Mouse (Mus musculus) gastrocnemius, postnatal 14 days (tissue): Measurements from ENCODE around the gene Pcx. TPM values are rescaled to one million over a fixed set of nuclear protein-coding genes. Genes with fewer than 3 reads are reported as not detected.

ENCODE experiments used
- DNase-seq: peaks from one replicate; pipeline ENCODE4 v3.0.0; 2021; ENCODE audit warnings: mixed read lengths
- intact Hi-C: fragments of 180-260 bp; cut with DNase I; formaldehyde crosslinking; loops from one replicate; pipeline ENCODE4 v1.15.1; 2025; ENCODE audit warnings: low total_unique reads
- total RNA-seq, 2 experiments: library from RNA; stranded (reverse); gene quantifications; 2 replicates each; pipeline ENCODE4 v1.2.3; 2021

Gene Pcx
- total RNA-seq, 2 experiments from 2014 or later = 16.1 to 17.4 TPM

DNA sequence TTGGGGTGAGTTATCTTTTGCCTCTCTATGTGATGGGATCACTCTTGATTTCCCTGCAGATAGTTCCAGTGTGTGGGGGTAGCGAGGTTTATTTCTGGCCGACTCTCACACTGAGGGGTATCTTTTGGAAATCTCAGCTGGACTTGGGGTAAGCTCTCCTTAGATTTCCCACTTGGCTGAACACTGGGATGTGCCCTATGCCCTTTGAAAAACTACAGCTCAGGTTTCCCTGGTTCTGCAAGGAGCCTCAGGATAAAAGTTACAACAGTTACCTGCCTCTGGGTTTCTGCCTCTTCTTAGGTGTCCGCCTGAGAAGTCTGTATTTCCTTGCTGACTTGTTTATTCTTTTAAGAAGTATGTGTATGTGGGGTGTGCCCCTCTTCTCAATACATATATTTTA lies 30.7 kb downstream of the Pcx start:
- no peak for DNase-seq
- intact Hi-C loops = no loop called here

DNA sequence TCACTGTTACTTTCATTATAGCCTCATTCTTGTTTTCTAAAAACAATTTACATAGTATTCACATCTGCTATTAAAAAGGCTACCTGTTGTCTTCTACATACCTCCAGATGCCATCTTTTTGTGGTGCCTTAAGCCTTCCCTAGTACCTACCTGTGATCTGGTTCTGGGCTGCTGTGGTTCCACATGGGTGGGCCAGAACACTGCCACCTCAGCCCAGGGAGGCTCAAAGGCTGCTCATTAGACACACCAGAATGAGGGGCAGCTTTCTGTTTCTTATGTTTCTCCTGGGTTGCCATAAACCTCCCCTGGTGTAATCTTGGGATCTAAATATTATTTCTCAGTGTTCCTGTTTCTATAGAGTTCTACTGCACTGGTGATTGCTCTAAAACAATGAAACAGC lies 31.8 kb downstream of the Pcx start:
- intact Hi-C loops = no loop called here
- no peak for DNase-seq

DNA sequence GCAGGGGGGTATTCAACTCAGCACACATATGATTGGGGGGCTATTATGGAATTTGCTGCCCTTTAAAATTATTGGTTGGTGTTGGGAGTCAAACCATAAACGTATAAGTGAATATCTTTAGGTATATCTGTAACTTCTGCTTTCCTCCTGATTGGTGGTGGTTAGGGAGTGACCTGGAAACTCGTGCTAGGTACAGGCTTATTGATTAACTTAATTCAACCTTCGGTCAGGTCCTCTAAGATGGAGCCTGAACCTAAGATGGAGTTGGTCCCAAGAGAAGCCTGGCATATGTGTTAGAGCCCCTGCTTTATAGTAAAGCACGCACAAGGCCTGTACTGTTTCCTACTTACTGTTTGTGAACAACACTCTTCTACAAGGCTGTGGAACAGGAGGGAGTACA lies 34.8 kb downstream of the Pcx start:
- intact Hi-C loops = no loop called here
- no peak for DNase-seq

DNA sequence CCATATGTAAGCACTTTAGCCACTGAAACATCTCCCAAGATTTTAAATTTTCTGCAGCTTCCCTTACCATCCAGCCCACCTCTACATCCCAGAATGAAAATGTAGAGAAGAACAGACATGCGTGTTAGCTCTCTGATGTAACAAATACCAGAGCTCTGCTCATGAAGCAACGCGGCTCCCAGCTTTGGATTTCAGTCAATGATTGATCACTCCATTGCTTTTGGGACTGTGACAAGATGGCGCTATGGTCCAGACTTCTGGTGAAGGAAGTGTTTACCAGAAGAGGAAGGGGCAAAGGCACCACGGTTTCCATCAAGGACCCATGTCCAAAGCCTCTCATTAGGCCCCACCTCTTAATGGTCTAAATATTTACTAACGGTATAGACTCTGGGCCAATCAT lies 35.6 kb downstream of the Pcx start:
- no peak for DNase-seq
- intact Hi-C loops = no loop called here

DNA sequence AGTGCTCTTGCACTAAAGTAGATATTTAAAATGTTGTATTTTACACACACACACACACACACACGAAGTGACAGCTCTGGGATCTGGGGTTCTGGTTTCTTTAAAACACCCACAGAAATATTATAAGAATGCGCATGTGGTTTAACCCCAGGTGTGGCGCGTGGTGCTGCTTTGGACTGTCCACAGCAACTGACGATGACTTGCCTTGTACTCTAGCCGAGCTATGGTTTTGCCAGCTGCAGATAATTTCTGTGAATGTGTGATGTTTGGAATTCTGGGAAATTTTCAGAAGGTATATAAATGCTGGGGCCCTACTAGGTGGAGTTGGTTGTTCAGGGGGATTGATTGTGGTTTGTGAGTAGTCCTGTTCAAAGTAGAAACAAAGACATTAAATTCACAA lies 37.5 kb downstream of the Pcx start:
- DNase-seq = no peak
- intact Hi-C loops = no loop called here

DNA sequence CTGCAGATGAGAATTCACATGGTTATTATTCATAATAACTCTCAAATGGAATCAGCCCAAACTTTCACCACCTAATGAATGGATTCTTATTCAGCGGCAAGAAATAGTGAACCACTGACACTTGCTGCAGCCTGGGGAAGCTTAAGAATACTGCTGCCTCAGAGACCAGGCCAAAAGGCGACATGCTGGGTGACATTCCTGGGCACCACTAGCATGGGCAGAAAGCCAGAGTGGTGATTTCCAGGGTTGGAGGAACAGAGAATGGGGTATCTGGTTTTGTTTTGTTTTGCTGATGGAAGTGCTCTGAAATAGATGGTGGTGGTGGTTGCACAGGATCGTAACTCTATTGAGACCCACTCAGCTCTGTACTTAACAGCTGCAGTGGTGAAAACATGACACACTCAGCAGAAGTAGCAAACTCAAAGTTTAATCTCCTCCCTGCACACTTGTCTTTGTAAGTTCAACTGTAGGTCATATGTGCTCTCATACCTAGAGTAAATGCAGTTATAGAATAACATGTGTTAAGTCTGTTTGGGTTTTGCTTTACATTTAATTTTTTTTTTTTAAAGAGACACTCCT lies 38.1 kb downstream of the Pcx start:
- intact Hi-C loops = no loop called here
- DNase-seq = no peak

DNA sequence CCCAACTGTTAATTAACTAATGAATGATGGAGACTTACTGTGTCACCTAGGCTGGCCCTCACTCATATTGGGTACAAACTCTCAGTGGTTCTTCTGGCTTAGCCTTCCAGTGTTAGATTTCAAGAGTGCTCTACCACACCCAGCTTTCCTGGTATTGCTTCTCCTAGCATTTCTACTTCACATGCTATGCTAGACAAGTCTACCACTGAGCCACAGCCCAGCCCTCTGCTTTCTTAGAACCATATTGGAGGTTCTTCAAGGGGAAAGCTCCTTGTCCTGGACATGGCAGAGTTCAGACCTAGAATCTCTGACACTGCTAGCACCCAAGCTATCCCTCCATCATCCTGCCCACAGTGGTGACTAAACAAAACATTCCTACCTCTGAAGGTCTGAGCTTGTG lies 44.0 kb downstream of the Pcx start:
- no peak for DNase-seq
- intact Hi-C loops = no loop called here

DNA sequence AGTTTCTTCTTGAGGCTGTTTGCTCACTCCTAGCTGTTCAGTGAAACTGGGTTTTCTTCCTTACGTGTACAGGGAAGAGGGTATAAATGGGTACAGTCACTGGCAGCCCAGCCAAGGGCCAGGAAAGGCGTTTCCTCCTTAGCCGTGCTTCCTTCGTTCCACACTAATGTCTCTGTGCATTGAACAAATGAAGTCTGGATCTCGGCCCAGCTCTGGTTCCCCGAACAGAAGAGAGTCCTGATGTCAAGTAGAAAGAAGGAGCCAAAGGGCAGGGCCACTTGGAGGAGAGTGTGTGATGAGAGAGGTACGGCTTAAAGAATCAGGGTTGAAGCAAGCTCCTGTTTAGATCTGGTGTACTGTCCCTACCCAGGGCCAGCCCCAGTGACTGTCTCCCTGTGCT lies 44.8 kb downstream of the Pcx start:
- intact Hi-C loops = no loop called here
- no peak for DNase-seq

DNA sequence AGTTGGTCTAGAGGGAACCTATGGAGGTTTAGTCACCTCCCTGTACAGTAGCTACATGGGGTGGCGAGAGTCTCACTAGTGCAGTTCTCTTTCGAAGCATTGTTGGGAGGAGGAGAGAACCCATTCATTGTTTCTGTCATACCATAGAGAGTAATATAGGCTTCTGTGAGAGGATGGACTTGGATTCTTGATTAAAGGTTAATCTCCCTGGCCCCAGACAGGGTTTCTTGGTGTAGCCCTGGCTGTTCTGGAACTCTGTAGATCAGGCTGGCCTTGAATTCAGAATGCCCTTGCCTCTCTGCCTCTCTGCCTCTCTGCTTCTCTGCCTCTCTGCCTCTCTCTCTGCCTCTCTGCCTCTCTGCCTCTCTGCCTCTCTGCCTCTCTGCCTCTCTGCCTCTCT lies 46.5 kb downstream of the Pcx start:
- intact Hi-C loops = no loop called here
- DNase-seq = no peak

DNA sequence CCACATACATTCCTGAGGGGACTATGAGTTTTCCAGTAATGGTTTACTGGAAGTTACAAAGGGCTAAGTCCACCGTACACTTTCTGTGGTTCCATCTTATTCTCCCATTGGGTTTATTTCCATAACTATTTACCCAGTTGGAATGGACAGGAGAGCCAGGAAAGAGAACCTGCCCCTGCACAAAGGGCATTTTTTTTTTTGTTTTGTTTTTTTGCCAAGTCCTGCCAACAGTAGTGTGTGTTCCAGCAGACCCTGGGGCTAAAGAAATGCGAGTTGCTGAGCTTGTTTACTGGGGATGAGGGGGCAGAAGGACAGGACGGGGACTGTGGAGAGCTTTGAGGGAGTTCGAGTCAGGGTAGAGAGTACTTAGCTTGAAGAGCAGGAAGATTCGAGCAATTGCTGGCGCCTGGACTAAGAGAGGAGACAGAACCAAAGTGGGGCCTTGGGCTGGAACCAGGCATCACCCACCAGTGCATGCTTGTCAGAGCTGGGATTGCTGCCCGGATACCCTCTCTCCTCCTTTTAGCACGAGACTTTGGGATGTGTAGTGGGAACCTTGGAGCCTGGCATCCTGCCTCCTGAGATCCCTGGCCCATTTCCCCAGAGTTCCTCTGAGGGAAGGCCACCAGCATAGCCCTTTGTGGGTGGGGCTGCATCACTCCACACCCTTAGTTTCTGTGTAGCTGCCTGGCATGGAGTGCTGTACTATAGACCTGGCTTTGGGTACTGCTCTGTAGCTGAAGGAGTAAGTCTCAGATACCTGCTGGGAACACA lies 47.7 kb downstream of the Pcx start:
- intact Hi-C loops = no loop called here
- no peak for DNase-seq

DNA sequence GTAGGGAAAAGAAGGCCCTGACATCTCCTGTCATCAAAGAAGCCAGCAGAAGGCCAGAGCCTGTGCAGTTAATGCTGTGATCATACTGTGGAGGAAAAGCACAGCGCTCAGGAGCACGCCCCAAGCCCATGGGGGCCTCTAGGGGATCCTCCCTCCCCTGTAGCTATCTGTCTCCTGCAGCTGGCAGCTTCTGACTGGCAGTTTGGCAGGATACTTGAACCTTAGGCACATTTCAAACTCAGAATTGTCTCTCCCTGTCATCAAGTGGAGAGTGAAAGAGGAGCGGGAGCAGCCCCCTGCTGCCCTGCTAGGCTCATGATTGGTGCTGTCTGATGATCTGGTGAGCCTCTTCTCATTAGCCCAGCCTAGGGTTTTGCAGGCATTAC lies 48.3 kb downstream of the Pcx start:
- no peak for DNase-seq
- intact Hi-C loops = no loop called here

DNA sequence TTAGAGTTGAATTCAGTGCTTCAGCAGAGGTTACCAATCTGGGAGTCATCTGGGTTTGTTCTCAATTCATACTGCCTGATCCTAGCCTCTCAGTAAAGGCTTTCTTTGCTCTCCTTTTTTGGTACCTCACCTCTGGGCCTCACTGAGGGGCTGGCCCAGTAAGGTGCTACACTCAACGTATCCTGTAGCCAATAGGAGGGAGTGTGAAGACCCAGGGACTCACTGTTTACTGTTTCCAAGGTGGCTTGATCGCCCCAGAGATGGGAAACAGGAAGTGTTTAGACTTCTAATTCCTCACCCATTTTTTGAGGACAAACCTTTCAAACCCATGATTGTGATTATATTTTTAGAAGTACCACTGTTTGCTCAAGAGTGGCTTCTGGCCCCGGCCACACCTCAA lies 48.7 kb downstream of the Pcx start:
- no peak for DNase-seq
- intact Hi-C loops = no loop called here

DNA sequence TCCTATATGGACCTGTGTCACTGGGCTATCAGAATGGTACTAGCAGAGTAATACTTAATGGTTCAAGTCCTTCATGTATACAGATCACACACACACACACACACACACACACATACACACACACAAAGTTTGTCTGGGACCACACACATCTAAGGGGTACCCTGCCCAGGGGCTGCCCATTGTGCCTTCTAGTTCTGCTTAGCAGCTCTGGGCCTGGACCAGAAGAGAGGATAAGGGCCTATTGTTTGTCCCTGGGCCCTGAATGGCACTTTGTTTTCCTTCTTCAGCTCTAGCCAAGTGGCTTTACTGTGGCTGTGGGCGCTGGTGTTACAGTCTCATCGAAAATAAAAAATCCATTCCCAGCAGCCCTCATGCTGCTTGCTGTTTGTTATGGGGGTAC lies 49.3 kb downstream of the Pcx start:
- intact Hi-C loops = no loop called here
- DNase-seq = no peak

DNA sequence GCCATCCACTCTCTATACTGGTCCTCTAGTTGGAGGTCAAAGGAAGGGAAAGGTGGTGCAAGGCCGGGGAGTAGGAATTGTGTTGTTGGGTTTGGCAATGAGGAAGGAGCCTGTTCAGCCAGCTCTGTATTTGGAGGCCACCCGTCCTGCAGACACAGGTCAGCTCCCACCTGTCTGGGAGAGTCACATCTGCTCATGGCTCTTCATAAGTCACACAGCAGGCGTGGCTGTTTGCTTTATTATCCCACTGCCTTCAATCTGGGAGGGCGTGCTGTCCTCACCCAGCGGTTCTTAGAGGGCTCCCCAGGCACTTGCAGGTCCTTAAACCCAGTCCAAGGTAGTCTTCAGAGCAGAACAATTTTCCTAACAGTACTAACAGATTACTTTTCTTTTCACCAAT lies 49.9 kb downstream of the Pcx start:
- no peak for DNase-seq
- intact Hi-C loops = no loop called here

DNA sequence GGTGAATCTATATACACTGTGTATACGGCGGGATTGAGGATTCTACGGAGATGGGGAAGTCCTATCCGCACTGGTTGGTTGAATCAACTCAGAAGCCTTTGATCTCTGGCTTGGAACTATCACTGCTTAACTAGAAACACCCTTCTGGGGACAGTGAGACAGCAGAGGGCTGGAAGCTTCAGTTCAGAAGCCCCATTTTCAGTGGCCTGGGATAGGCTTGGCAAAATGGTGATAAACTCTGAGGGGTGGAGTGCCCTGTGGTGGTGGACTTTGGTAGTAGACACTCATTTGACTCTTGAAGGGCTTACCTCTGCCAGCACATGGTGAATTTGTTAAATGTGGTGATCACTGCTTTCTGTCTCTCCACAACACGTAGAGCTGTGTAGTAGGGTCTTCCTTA lies 55.4 kb downstream of the Pcx start:
- intact Hi-C loops = no loop called here
- DNase-seq = no peak

DNA sequence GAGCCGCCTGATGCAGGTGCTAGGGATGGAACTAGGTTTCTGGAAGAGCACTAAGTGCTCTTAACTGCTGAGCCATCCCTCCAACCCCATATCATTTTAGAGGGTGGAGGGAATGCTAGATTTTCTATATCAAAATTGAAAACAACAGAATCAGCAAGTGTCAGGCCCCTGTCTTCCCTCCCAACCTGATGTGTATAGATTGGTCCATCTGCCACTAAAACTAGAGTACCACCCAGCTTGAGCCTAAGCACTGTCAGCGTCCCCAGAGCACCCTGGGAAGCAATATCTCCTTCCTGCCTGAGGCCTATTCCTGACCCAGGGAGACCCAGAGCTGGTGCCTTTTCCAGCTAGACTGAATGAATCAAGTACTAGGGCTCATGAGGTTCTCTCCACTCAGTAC lies 56.6 kb downstream of the Pcx start:
- DNase-seq = no peak
- intact Hi-C loops = no loop called here

DNA sequence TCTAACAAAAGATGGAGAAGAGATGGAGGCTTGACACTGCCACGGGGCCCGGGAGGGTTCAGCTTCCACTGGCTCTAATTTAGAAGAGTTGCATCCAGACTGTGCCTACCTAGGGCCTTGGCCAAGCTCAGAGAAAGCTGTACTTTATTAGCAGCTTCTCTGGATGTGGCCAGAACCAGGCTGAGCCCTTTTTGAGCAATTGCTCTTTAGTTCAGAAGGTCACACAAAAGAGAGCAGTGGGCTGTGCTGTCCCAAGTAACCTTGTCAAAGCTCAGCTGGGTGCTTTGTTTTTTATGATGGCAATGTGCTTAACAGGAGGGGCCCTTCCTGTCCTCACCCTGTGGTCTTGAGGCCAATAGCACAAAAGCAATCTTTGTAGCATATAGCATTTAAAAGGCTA lies 57.4 kb downstream of the Pcx start:
- no peak for DNase-seq
- intact Hi-C loops = no loop called here

DNA sequence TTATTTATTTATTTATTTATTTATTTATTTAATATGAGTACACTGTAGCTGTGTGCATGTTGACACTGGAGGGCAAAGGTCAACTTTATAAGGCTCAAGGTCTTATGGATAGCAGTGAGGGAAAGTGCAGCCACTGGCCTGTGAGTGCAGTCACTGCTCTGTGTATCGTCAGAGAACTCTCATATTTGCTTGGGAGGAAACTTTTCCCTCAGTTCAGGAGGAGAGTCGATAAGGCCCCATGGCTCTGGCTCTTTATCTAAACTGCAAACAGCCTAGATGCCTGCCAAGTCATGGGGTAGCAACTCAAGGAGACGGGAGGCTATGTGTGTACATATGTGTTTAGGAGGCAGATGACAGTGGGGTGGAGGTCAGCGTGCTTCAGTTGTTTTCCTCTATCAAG lies 58.6 kb downstream of the Pcx start:
- intact Hi-C loops = no loop called here
- no peak for DNase-seq

DNA sequence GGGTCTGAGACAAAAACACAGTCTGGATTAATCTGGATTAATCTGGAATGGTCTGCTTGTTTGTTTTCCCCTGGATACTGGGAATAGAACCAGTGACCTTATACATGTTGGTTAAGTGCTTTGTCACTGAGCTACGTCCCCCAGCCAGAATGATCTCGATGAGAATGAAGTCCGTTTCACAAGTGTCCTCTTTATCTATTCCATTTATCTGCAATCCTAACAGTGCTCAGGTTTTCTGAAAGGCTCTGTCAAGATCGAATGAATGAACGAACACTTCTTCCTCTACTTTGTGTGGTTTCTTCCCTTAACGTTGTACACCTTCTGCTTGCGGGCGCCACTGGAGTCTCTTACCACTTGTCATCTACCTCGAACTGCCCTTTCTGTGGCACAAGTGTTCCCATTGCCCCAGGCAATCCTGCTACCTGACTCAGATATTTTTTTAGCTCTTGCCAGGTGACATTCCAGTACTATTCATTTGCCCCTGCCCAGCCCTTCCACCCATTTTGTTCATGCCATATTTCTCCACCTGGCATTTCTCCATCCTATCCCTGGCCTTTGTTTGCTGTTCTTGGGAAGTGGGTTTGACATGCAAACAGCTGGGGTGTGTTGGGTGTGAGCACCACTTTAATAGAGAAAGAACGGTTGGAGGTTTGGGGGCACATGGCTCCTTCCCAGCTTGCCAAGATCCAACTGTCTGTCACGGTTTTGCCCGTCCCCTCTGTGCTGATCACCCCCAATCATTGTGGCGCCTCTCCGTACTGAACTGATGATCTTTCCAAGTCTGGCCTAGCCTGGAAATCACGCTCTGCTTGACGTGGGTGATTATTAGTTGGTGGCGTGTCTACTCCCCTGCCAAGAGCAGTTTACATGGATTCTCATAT lies 59.3 kb downstream of the Pcx start:
- intact Hi-C loops = no loop called here
- no peak for DNase-seq

DNA sequence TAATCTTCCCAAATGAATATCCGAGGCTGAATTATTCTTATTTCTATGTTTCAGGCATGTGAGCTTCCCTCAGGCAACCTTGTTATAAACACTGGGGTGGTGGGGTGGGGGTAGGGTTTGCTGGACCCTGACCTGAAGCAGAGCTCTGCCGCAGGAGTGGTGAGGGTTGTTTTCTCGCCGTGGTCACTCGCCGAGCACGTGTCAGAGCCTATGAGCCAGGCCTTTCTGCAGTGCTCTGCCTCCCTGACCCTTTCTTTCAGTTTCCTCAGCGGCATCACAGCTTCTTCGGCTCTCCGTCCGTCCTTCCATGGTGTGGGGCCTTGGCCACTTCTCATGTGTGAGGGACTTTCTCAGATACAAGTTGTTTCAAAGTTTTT lies 60.0 kb downstream of the Pcx start:
- no peak for DNase-seq
- intact Hi-C loops = no loop called here

DNA sequence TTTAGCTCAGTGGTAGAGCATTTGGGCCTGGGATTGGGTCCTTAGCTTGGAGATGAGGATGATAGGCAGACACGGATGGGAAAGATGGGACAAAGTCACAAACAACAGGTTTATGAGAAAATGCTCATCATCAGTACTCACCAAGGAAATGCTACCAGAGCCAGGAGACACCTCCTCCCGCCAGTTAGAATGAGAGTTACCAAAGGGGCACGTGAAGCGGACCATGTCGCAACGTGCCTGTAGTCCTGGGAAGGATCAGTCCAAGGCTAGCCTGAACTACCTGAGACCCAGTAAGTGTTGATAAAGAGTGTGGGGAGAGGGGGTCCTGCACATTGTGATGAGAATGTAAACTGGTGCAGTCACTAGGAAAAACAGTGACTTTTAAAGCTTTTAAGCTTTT lies 60.5 kb downstream of the Pcx start:
- DNase-seq = no peak
- intact Hi-C loops = no loop called here
